8 mouse cellular contexts compared by ENCODE assay signal in the genomic region with DNA sequence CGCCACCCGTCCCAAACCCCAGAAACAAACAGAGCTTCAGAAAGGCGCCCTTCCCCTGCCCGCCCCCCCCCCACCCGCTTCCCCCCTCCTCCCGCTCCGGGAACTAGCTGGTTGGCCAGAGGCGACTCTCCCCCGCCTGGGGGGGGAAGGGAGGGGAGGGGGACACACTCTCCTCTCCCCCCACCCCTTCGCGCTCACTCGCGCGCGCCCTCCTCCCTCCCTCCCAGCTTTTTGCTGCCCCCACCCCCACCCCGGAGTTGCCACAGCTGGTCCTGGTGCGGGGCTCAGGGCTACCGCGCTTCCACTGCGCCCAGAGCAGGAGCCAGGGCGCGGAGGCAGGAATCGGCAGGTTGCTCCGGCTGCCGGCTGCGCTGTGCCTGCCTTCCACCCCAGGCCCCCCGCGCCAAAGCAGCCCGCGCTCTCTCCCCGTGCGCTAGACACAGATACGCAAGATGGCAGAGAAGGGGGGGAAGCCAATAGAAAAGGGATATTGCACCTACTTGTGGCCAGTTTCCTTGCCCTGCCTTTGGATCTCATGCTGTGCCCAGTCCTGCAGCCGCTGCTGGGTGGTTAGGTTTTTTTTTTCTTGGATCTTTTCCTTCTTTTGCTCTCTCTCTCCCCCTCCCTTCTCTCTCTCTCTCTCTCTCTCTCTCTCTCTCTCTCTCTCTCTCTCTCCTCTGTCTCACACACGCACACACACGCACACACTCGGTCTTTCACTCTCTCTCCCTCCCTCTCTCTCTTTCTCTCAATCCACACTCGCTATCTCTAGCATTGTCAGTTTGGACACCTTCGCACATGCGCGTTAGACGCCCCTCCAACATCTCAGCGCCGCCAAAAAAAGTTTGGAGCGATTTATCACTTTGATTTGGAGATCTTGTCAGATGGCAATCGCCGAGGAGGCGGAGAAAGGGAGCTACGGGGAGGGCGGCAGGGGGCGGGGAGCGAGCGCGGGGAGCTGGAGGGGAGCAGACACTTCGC. TPM values are rescaled to one million over a fixed set of nuclear protein-coding genes. Genes with fewer than 3 reads are reported as not detected.
A peak's percentile ranks its signal among the peaks of the same experiment; 100 is the strongest.
DNase-seq lines count a peak whose midpoint lies in the region; ATAC-seq lines count a peak whose summit lies in the region.

No protein-coding gene starts in this region.

- no peaks in the 10 kb centered on the region for H3K36me3 ChIP-seq in heart, embryonic 11.5 days (ENCODE audit: control insufficient read depth, insufficient read depth, low read length)
- no peaks in the 10 kb centered on the region for H3K36me3 ChIP-seq in lung, embryonic 15.5 days
- no peaks in the 10 kb centered on the region for H3K36me3 ChIP-seq in stomach, embryonic 14.5 days (ENCODE audit: control insufficient read depth, insufficient read depth, low read length)

- peak overlapping the region; percentile 94 for H3K4me2 ChIP-seq in heart, embryonic 11.5 days
- peak overlapping the region; percentile 89 for H3K4me2 ChIP-seq in lung, embryonic 15.5 days
- peak overlapping the region; percentile 79 for H3K4me2 ChIP-seq in stomach, embryonic 14.5 days (replicated peaks; ENCODE audit: low read depth, low read length)

- no peaks in the 10 kb centered on the region for H3K9me3 ChIP-seq in heart, embryonic 11.5 days (replicated peaks; ENCODE audit: control insufficient read depth, low read length)
- H3K9me3 ChIP-seq in lung, embryonic 15.5 days: no peaks in the 10 kb centered on the region
- H3K9me3 ChIP-seq in stomach, embryonic 14.5 days (ENCODE audit: control insufficient read depth, low read depth, low read length): no peaks in the 10 kb centered on the region

- peak overlapping the region; percentile 95 for H3K27ac ChIP-seq in heart, embryonic 11.5 days (ENCODE audit: low read depth, low read length)
- peak overlapping the region; percentile 98 for H3K27ac ChIP-seq in lung, embryonic 15.5 days
- H3K27ac ChIP-seq in stomach, embryonic 14.5 days (ENCODE audit: low read length): peak overlapping the region; percentile 95

- peak overlapping the region; percentile 68 for H3K4me3 ChIP-seq in heart, embryonic 11.5 days (ENCODE audit: low read depth, low read length)
- peak overlapping the region; percentile 79 for H3K4me3 ChIP-seq in lung, embryonic 15.5 days
- peak overlapping the region; percentile 67 for H3K4me3 ChIP-seq in stomach, embryonic 14.5 days (ENCODE audit: low read depth, low read length)

- H3K9ac ChIP-seq in heart, embryonic 11.5 days (ENCODE audit: low read depth, low read length): peak overlapping the region; percentile 81
- H3K9ac ChIP-seq in lung, embryonic 15.5 days: peak overlapping the region; percentile 92
- peak overlapping the region; percentile 82 for H3K9ac ChIP-seq in stomach, embryonic 14.5 days (replicated peaks; ENCODE audit: low read depth, low read length)

- peaks cover 30% of the 10 kb centered on the region for H3K27me3 ChIP-seq in heart, embryonic 11.5 days (ENCODE audit: control insufficient read depth, insufficient read depth, low read length)
- H3K27me3 ChIP-seq in lung, embryonic 15.5 days: peaks cover 41% of the 10 kb centered on the region
- no peaks in the 10 kb centered on the region for H3K27me3 ChIP-seq in stomach, embryonic 14.5 days (ENCODE audit: control insufficient read depth, insufficient read depth, low read length)

- ATAC-seq in heart, embryonic 11.5 days (replicated peaks; ENCODE audit: insufficient number of reproducible peaks, low FRiP score, low TSS enrichment): peak; percentile 55
- peak; percentile 9 for ATAC-seq in lung, embryonic 15.5 days (ENCODE audit: borderline replicate concordance, extremely low read depth, low FRiP score, low TSS enrichment)
- peak; percentile 35 for ATAC-seq in stomach, embryonic 14.5 days (ENCODE audit: insufficient number of reproducible peaks, insufficient read depth, low FRiP score, low read depth)

- 1% methylated on average over 42 of the region's 55 CpGs for WGBS in heart, embryonic 11.5 days (ENCODE audit: insufficient replicate concordance)
- WGBS in lung, embryonic 15.5 days: under 1% methylated on average over 42 of the region's 55 CpGs
- under 1% methylated on average over 42 of the region's 55 CpGs for WGBS in stomach, embryonic 14.5 days

- DNase-seq in NIH3T3 (ENCODE audit: low read depth): peak; percentile 78
- DNase-seq in embryo, embryonic 10.5 days (ENCODE audit: low spot score): peak; percentile 80
- DNase-seq in kidney, adult 8-10 months: peak; percentile 49 to 55
- no peak for DNase-seq in layer of hippocampus, adult 11-12 months (ENCODE audit: low spot score)
- DNase-seq in right cerebral cortex, adult 2 months (ENCODE audit: low spot score in 2 of 2): no peak

- peaks cover 12% of the 10 kb centered on the region for H3K4me1 ChIP-seq in heart, embryonic 11.5 days (ENCODE audit: control insufficient read depth, insufficient read depth, low read length)
- peaks cover 28% of the 10 kb centered on the region for H3K4me1 ChIP-seq in lung, embryonic 15.5 days
- H3K4me1 ChIP-seq in stomach, embryonic 14.5 days (ENCODE audit: control insufficient read depth, insufficient read depth, low read length): peaks cover 16% of the 10 kb centered on the region

RNA-seq across cellular contexts. Expression of a gene that starts 38.6 kb away (rescaled TPM):
- polyA plus RNA-seq in heart, embryonic 11.5 days (2014; fragmentation: Nextera tagmentation; extraction: Ambion mirVana): 41.8 and 42.5 TPM in 2 replicates
- polyA plus RNA-seq in lung, embryonic 15.5 days (2015; fragmentation: Nextera tagmentation; extraction: Ambion mirVana): 65.4 and 68.8 TPM in 2 replicates
- 85.8 and 101 TPM in 2 replicates for polyA plus RNA-seq in stomach, embryonic 14.5 days (2014; fragmentation: Nextera tagmentation; extraction: Ambion mirVana)

Comparison
In these comparisons a context has a peak if more than half of its experiments do, and no peak if none do; other contexts are left out.
1. DNase-seq: peak in NIH3T3 (single experiment), embryo, embryonic 10.5 days (single experiment) and kidney, adult 8-10 months (2 of 2); none in layer of hippocampus, adult 11-12 months (single experiment) and right cerebral cortex, adult 2 months (0 of 2).
2. Peak in every context shown above with its lines, with median percentiles within 50 percentile points of each other: ATAC-seq, H3K27ac ChIP-seq, H3K4me2 ChIP-seq, H3K4me3 ChIP-seq and H3K9ac ChIP-seq.